Mouse (Mus musculus): ENCODE data around the gene Ptchd3. TPM values are rescaled to one million over a fixed set of nuclear protein-coding genes. Genes with fewer than 3 reads are reported as not detected.

Ptchd3 gene
- polyA plus RNA-seq, 1 experiment from 2014 or later: not detected

GRCm38 (mm10) chr11:121799746-121800299 is 30.2 kb upstream of the Ptchd3 start:
- no peak overlapping the region for H3K9ac ChIP-seq
- no peaks in the 10 kb centered on the region for H3K36me3 ChIP-seq
- no peak overlapping the region for H3K4me2 ChIP-seq
- ATAC-seq (ENCODE audit: low read depth) (no peak), DNase-seq (no peak)
- H3K27me3 ChIP-seq: peaks cover 41% of the 10 kb centered on the region
- H3K4me1 ChIP-seq (replicated peaks): no peaks in the 10 kb centered on the region
- H3K27ac ChIP-seq: no peak overlapping the region
- WGBS (ENCODE audit: insufficient replicate concordance): 59% methylated on average over 4 of the region's 4 CpGs
- no peak overlapping the region for H3K4me3 ChIP-seq (replicated peaks)
- no peaks in the 10 kb centered on the region for H3K9me3 ChIP-seq (replicated peaks)

- Histone ChIP-seq H3K4me3 (replicated peaks) (no peak overlapping the region), H3K9me3 (replicated peaks) (no peaks in the 10 kb centered on the region), H3K27ac (no peak overlapping the region), H3K9ac (no peak overlapping the region), H3K4me1 (replicated peaks) (no peaks in the 10 kb centered on the region), H3K36me3 (no peaks in the 10 kb centered on the region), H3K4me2 (no peak overlapping the region), H3K27me3 (peaks cover 36% of the 10 kb centered on the region)
- DNase-seq (no peak), ATAC-seq (ENCODE audit: low read depth) (no peak)
- 52% methylated on average over 2 of the region's 2 CpGs for WGBS (ENCODE audit: insufficient replicate concordance)
These were observed 27.3 kb upstream of the Ptchd3 start for GRCm38 (mm10) chr11:121802743-121803142.

- Histone ChIP-seq H3K36me3 (no peaks in the 10 kb centered on the region), H3K4me3 (replicated peaks) (no peak overlapping the region), H3K4me2 (no peak overlapping the region), H3K27ac (no peak overlapping the region), H3K9me3 (replicated peaks) (no peaks in the 10 kb centered on the region), H3K9ac (no peak overlapping the region), H3K4me1 (replicated peaks) (no peaks in the 10 kb centered on the region), H3K27me3 (peaks cover 34% of the 10 kb centered on the region)
- DNase-seq (no peak), ATAC-seq (ENCODE audit: low read depth) (no peak)
- 50% methylated on average over 5 of the region's 5 CpGs for WGBS (ENCODE audit: insufficient replicate concordance)
These were observed 25.6 kb upstream of the Ptchd3 start for GRCm38 (mm10) chr11:121804258-121805027.

- Histone ChIP-seq H3K4me1 (replicated peaks) (no peaks in the 10 kb centered on the region), H3K9me3 (replicated peaks) (no peaks in the 10 kb centered on the region), H3K27ac (no peak overlapping the region), H3K36me3 (no peaks in the 10 kb centered on the region), H3K4me2 (no peak overlapping the region), H3K27me3 (peaks cover 23% of the 10 kb centered on the region; the same call in 1 of the 2 replicates), H3K4me3 (replicated peaks) (no peak overlapping the region), H3K9ac (no peak overlapping the region)
- peak; percentile 19 for DNase-seq
- 2% methylated on average over 4 of the region's 4 CpGs for WGBS (ENCODE audit: insufficient replicate concordance)
- no peak for ATAC-seq (ENCODE audit: low read depth)
These were observed 21.7 kb upstream of the Ptchd3 start for GRCm38 (mm10) chr11:121808204-121808852.

- H3K9ac ChIP-seq: no peak overlapping the region
- H3K36me3 ChIP-seq: no peaks in the 10 kb centered on the region
- 20% methylated on average over 1 of the region's 1 CpGs for WGBS (ENCODE audit: insufficient replicate concordance)
- H3K4me3 ChIP-seq (replicated peaks): no peak overlapping the region
- DNase-seq (no peak), ATAC-seq (ENCODE audit: low read depth) (no peak)
- no peaks in the 10 kb centered on the region for H3K9me3 ChIP-seq (replicated peaks)
- no peak overlapping the region for H3K4me2 ChIP-seq
- H3K4me1 ChIP-seq (replicated peaks): no peaks in the 10 kb centered on the region
- no peak overlapping the region for H3K27ac ChIP-seq
- H3K27me3 ChIP-seq: peaks cover 19% of the 10 kb centered on the region; the same call in 1 of the 2 replicates
These were observed 21.2 kb upstream of the Ptchd3 start for GRCm38 (mm10) chr11:121808866-121809265.

GRCm38 (mm10) chr11:121845923-121846322 is 15.9 kb downstream of the Ptchd3 start:
- WGBS (ENCODE audit: insufficient replicate concordance): 34% methylated on average over 2 of the region's 2 CpGs
- no peaks in the 10 kb centered on the region for H3K9me3 ChIP-seq (replicated peaks)

GRCm38 (mm10) chr11:121847790-121848299 is 17.8 kb downstream of the Ptchd3 start:
- peak overlapping the region; percentile 62 for H3K4me2 ChIP-seq
- no peaks in the 10 kb centered on the region for H3K9me3 ChIP-seq (replicated peaks)
- H3K4me3 ChIP-seq (replicated peaks): peak overlapping the region; percentile 52
- ATAC-seq (ENCODE audit: low read depth) (peak; percentile 96), DNase-seq (peak; percentile 45)
- WGBS (ENCODE audit: insufficient replicate concordance): 1% methylated on average over 11 of the region's 11 CpGs
- peak overlapping the region; percentile 36; the same call in 1 of the 2 replicates for H3K9ac ChIP-seq
- no peaks in the 10 kb centered on the region for H3K27me3 ChIP-seq
- H3K27ac ChIP-seq: no peak overlapping the region
- H3K4me1 ChIP-seq (replicated peaks): no peaks in the 10 kb centered on the region
- H3K36me3 ChIP-seq: no peaks in the 10 kb centered on the region

More at GRCm38 (mm10) chr11:121845923-121846322, 15.9 kb downstream of the Ptchd3 start:
- Histone ChIP-seq H3K27me3 (no peaks in the 10 kb centered on the region), H3K4me1 (replicated peaks) (no peaks in the 10 kb centered on the region), H3K36me3 (no peaks in the 10 kb centered on the region), H3K4me2 (no peak overlapping the region), H3K4me3 (replicated peaks) (no peak overlapping the region), H3K27ac (no peak overlapping the region), H3K9ac (no peak overlapping the region)
- ATAC-seq (ENCODE audit: low read depth) (no peak), DNase-seq (no peak)

Other genes with a start within 250 kb of the Ptchd3 start
- 1.9 and 2.1 TPM in 2 replicates for gene B3gntl1, start 157.1 kb upstream of the Ptchd3 start, polyA plus RNA-seq (2015; fragmentation: Nextera tagmentation; extraction: Ambion mirVana)
- 3.5 and 3.7 TPM in 2 replicates for gene Metrnl, start 128.7 kb upstream of the Ptchd3 start, polyA plus RNA-seq (2015; fragmentation: Nextera tagmentation; extraction: Ambion mirVana)

All from liver, embryonic 13.5 days (tissue).